Mouse (Mus musculus): Measurements from ENCODE around the gene Arpc1b.
"Not testable (repeated sequence)": the region's sequence is repeated elsewhere in the genome, so short reads cannot be mapped to it uniquely, and the experiment has no call there.

The Arpc1b gene

GRCm38 (mm10) chr5:145114606-145115473 lies 825 bp downstream of the Arpc1b start:
- peak; percentile 39 for DNase-seq

DNA sequence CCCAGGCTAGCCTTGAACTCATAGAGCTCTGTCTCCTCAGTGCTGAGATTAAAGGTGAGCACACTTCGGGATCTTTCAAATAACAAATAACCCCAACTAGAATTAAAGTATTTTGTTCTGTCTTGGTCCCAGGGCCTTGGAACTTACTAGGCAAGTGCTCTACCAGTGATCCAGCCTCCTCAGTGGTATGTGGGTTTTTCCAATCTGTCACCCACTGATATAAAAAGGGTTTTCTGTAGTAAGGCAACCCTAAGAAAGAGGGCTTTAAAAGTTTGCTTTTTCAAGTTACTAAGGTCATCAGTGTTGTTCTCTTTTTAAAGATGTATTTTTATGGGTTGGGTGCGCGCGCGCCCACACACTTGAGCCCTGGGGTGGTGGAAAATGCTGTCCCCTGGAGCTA lies 1.7 kb downstream of the Arpc1b start:
- DNase-seq, result no peak

GRCm38 (mm10) chr5:145116316-145116715 lies 2.3 kb downstream of the Arpc1b start:
- no peak for DNase-seq

DNA sequence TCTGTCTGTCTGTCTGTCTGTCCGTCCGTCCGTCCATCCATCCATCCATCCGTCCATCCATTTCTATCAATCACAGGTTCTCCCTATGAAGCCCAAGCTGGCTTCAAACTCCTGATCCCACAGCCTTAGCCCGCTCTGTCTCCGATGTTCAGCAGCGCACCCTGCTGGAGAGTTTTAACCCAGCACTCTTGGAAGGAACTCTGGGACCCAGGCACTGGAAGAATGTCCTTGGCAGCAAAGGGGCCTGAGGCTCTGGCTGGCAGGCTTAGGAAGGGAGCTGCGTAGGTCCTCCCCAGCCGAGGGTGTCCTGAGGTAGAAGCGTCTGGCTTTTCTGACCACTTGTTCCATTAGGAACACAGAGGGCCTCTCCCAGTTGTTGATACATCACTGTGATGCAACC lies 2.9 kb downstream of the Arpc1b start:
- DNase-seq, result no peak

DNA sequence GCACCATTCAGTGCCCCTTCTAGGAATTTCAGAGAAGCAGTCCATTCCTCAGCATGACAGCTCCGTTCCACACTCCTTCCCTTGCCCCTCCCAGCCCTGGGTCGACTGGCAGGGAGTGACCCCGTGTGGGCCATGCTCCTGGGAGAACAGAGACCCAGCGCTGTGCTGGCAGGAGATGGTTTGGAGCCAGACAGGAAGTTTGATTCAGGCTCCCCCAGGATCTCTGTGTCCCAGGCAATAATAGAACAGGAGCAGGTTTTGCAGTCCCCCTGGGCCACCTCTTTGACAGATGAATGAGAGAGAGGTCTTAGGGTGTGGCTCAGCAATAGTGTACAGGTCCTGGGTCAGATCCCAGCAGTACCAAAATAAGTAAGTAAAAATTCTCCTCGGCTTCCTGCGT lies 4.0 kb downstream of the Arpc1b start:
- no peak for DNase-seq

DNA sequence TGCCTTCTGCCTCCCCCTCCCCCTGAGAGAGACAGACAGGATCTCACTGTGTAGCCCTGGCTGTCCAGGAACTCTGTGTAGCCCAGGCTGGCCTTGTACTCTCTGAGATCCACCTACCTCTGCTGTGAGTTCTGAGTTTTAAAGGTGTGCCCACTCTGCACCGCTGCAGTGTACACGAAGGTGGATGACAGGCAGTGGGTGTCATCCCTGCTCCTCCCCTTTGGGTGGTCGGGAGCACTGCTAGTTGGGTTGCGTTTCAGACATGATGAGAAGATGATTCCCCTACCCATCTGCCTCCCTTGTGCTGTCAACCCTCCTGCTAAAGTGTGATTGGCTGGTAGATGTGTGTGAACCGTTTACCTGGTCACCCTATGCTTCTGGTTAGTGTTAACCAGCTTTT lies 4.4 kb downstream of the Arpc1b start:
- DNase-seq, result no peak

GRCm38 (mm10) chr5:145119385-145119784 lies 5.4 kb downstream of the Arpc1b start:
- DNase-seq, result no peak

DNA sequence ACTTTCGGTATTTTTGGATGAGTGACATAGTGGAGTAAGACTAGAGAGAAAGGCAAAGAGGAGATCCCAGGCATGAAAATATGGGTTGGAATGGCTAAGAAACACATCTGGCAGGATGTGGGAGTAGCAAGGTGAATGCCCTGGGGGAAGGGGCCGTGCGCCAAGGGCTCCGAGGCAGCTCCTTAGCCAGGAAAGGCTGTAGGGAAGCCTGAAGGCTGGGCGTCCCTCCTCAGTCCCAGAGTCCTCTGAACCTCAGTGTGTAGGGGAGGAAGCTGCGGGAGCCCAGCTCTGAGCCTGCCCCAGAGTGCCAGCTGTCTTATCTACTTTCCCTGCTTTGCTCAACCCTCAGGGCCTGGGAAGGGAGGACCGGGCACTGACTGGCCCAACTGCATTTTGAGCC lies 6.9 kb downstream of the Arpc1b start:
- DNase-seq, result no peak

- no peak for DNase-seq
Observed at GRCm38 (mm10) chr5:145123396-145123795, 9.4 kb downstream of the Arpc1b start.

GRCm38 (mm10) chr5:145126580-145126979 lies 12.6 kb downstream of the Arpc1b start:
- DNase-seq, result no peak

- no peak for DNase-seq
Observed at GRCm38 (mm10) chr5:145129124-145129523, 15.1 kb downstream of the Arpc1b start.

- not testable (repeated sequence) for DNase-seq
Observed at GRCm38 (mm10) chr5:145129773-145130172, 15.8 kb downstream of the Arpc1b start.

DNA sequence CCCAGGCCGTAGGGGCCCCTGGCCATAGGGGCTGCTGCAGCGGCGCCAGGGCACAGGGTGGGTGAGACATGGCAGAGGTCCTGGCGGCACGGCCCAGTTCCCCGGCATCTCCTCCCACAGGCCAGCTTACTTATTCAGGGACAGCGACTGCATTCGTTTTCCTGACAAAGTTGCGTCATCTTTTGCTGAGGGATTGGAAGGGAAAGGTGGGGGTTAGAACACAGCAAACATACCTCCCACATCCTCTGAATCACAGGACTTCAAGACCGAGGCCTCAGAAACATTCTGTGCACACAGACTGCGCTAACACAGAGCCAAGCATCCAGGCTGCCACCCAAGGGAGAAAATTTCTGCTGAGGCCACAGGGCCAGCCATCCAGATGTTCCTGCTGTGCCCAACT lies 16.2 kb downstream of the Arpc1b start:
- peak; percentile 58 for DNase-seq

GRCm38 (mm10) chr5:145130995-145131394 lies 17.0 kb downstream of the Arpc1b start:
- DNase-seq, result no peak

DNA sequence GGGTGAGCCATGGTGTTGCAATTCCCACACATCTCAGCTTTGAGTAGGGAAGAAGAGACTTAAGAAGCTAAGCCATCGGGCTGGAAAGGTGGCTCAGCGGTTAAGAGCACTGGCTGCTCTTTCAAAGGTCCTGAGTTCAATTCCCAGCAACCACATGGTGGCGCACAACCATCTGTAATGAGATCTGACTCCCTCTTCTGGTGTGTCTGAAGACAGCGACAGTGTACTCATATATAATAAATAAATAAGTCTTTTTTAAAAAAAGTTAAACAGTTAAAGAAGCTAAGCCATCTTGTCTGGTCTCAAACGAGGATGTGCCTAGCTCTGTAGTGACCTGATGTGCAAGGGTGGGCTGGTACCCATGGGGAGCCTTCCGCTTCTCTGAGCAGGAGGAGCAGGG lies 19.3 kb downstream of the Arpc1b start:
- not testable (repeated sequence) for DNase-seq

- DNase-seq, result no peak
Observed at GRCm38 (mm10) chr5:145138836-145139235, 24.8 kb downstream of the Arpc1b start.

GRCm38 (mm10) chr5:145139571-145140519 lies 25.8 kb downstream of the Arpc1b start, which contains the start of the genes Pdap1 and Bud31:
Gene Pdap1, minus strand, starts transcription at chr5:145140238.
Gene Bud31, plus strand, starts transcription at chr5:145140362.
- peak; percentile 96 for DNase-seq

DNA sequence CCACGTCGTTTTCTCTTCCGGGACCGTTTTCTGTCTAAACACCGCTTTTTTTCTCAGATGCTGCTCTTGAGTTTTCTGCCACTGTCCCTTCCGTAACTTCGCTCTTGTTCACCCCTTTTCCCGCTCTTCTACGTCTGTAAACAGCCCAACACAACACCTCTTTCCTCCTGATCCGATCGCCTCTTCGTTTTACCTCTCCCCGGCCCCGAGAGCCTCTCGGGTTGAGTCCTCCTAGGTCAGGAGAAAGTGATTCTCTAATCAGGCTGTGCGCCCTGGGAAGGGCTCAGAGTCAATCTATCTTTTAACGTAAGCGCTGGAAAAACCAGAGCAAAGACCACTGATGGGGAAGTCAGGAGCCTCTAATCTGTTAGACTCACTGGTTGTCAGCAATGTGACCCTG lies 26.6 kb downstream of the Arpc1b start:
- no peak for DNase-seq

DNA sequence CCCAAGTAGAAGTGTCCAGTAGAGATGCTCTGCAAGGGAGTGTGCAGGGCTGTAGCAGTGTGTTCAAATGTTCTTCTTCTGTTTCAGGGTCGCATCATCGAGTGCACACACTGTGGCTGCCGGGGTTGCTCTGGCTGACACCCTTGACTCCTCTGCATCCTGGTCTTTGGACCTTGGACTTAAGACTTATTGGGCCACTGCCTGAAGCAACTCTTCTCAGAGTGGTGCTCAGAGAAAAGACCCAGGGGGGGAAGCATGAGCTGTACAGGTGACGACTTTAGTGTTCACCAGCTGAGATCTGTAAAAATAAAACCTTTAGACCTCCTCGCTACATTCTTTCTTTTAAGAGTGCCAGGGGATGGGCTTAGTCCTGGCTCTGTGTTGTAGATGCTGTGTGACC lies 33.7 kb downstream of the Arpc1b start:
- DNase-seq, result no peak

DNA sequence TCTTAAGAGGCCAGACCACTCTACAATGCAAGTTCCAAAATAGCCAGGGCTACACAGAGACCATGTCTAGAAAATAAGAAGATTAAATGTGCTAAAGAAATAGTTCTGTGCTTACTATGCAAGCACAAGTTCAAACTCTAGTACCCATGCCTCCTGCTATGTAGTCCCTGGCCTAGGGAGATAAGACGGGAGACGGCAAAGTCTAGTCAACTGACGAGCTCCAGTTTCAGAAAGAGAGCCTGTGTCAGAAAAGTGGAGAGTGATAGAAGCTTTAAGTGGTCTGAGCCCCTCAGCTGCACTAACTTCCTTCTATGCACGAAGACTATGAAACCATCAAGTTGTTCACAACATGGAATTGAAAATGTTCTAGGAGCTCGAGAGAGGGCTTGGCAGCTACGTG lies 35.3 kb downstream of the Arpc1b start:
- DNase-seq, result no peak

- no peak for DNase-seq
Observed at GRCm38 (mm10) chr5:145152690-145153089, 38.7 kb downstream of the Arpc1b start.

GRCm38 (mm10) chr5:145161361-145161760 lies 47.3 kb downstream of the Arpc1b start:
- no peak for DNase-seq

DNA sequence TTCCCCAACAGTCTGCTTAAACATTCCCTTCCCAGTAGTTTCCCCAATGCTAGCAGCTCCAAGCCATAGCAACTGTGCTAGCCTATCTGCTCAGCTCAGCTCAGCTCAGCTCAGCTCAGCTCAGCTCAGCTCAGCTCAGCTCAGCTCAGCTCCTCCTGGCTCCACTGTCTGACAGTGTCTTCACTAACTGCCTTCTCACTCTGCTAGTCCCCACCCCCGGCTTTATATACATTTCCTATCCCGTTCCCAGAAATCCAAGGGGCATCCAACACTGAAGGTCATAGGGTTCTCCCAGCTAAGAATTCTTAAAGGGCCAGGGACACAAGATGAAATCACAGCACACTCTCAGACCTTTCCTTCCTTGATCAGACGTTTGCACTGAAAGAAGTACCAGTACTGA lies 50.7 kb downstream of the Arpc1b start:
- DNase-seq, result no peak

- no peak for DNase-seq
Observed at GRCm38 (mm10) chr5:145165184-145165583, 51.2 kb downstream of the Arpc1b start.

All from right cerebral cortex, postnatal 25 days (tissue).